Mouse (Mus musculus) liver, postnatal 0 days (tissue): ENCODE data around the gene Mef2d. TPM values are rescaled to one million over a fixed set of nuclear protein-coding genes. Genes with fewer than 3 reads are reported as not detected.

Source experiments
- ATAC-seq: fragments of 200-750 bp; cut with Nextera tagmentation; 2 replicates; pipeline ENCODE4 v1.8.0; 2017; ENCODE audit warnings: mild to moderate bottlenecking, moderate library complexity
- DNase-seq: peaks from one replicate; pipeline ENCODE4 v3.0.0-alpha.2; 2016
- H3K27ac ChIP-seq: fragments of 300-500 bp; sonication (generic); 2 replicates; pipeline ENCODE4 v1.5.1; 2014; ENCODE audit warnings: antibody characterized with exemption, moderate library complexity, mild to moderate bottlenecking, low read depth
- H3K27me3 ChIP-seq: fragments of 300-500 bp; sonication (generic); 2 replicates; pipeline ENCODE4 v1.6.1; 2014; ENCODE audit warnings: low read length, control low read depth, mixed read lengths; ENCODE audit not compliant: insufficient read depth
- H3K36me3 ChIP-seq: fragments of 300-500 bp; sonication (generic); replicated peaks from 2 replicates; pipeline ENCODE4 v1.6.1; 2014; ENCODE audit warnings: mild to moderate bottlenecking, control low read depth, low read length, moderate library complexity, mixed read lengths; ENCODE audit not compliant: insufficient read depth
- H3K4me1 ChIP-seq: fragments of 300-500 bp; sonication (generic); 2 replicates; pipeline ENCODE4 v1.6.1; 2014; ENCODE audit warnings: antibody characterized with exemption, mild to moderate bottlenecking, control low read depth; ENCODE audit not compliant: insufficient read depth
- H3K4me2 ChIP-seq: fragments of 300-500 bp; sonication (generic); 2 replicates; pipeline ENCODE4 v1.6.1; 2014; ENCODE audit warnings: low read depth, mild to moderate bottlenecking, low read length, moderate library complexity, mixed read lengths
- H3K4me3 ChIP-seq: fragments of 300-500 bp; sonication (generic); 2 replicates; pipeline ENCODE4 v1.5.1; 2014; ENCODE audit warnings: low read depth, low read length
- H3K9ac ChIP-seq: fragments of 300-500 bp; sonication (generic); replicated peaks from 2 replicates; pipeline ENCODE4 v1.6.1; 2014; ENCODE audit warnings: mild to moderate bottlenecking, moderate library complexity
- H3K9me3 ChIP-seq: fragments of 300-500 bp; sonication (generic); 2 replicates; pipeline ENCODE4 v1.6.1; 2016; ENCODE audit warnings: mild to moderate bottlenecking, control low read depth, low read length, mixed read lengths
- CTCF ChIP-seq: sonication (generic); IDR thresholded peaks from 2 replicates; pipeline ENCODE4 v1.5.1; 2016; ENCODE audit warnings: antibody characterized with exemption, low read depth
- EP300 ChIP-seq: IDR thresholded peaks from 2 replicates; pipeline ENCODE4 v1.6.1; 2016; ENCODE audit warnings: antibody characterized with exemption, low read depth, mild to moderate bottlenecking
- WGBS: fragments of 180-500 bp; shearing (Covaris S2); extraction: QIAGEN DNeasy Blood & Tissue Kit; methylation state at CpG from one replicate; pipeline ENCODE4 v1.1.7; 2014; ENCODE audit not compliant: insufficient replicate concordance; 5-methylcytosine and 5-hydroxymethylcytosine counted together
- polyA plus RNA-seq: library from polyadenylated mRNA; unstranded; fragments of >200 nt; fragmentation: Nextera tagmentation; extraction: Ambion mirVana; gene quantifications from 2 replicates; pipeline ENCODE4 v1.2.1, GENCODE M21; 2015

Mef2d gene
- polyA plus RNA-seq: 5.7 and 6.4 TPM in 2 replicates

DNA sequence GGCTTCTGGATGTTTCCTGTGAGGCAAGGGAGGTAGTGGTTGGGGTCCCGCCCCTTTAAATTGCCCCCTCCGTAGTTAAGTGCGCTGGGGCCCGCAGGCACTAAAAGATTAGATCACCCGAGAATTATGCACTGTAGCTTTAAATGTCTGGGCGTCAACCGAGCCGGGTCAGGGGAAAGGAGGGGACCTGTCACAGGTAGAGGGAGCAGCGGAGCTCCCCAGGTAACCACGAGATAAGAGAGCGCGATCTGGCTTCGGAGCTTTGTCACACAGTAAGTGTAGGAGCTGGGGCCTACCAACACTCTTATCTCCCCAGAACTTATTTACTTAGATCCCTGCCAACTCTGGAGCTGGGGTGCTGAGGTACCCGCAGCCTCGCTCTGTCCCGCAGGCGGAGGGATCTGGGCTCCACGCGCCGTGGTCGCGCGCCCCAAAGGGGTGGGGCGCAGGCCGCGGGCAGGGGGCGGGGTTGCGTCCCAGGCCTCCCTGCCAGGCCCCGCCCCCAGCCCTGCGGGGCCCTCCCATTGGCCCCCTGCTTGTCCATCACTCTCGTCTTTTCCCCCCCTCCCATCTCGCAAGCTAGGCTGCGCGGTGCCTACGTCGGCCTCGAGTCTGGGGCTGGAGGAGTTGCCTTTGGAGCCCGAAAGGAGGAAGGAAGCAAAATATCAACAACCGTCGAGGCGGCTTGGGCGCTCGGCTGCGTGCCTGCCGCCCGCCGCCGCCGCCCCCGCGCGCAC, at the start of gene Mef2d:
Mef2d (plus strand) TSS at position 586 of the 737 bp plus-strand sequence.
- Histone ChIP-seq H3K27ac (peak within 1 kb of the TSS; percentile 97), H3K9me3 (no peaks in the 10 kb centered on the region), H3K4me3 (peak within 1 kb of the TSS; percentile 80), H3K36me3 (peaks cover 5% of the 10 kb centered on the region), H3K4me1 (peaks cover 73% of the 10 kb centered on the region), H3K9ac (peak within 1 kb of the TSS; percentile 91), H3K4me2 (peak within 1 kb of the TSS; percentile 92), H3K27me3 (no peaks in the 10 kb centered on the region)
- ATAC-seq (peak; percentile 81), DNase-seq (peak; percentile 96)
- under 1% methylated on average over 44 of the region's 52 CpGs for WGBS
- TF ChIP-seq CTCF (peak; percentile 53), EP300 (peak; percentile 52; the same call in 1 of the 2 replicates)

DNA sequence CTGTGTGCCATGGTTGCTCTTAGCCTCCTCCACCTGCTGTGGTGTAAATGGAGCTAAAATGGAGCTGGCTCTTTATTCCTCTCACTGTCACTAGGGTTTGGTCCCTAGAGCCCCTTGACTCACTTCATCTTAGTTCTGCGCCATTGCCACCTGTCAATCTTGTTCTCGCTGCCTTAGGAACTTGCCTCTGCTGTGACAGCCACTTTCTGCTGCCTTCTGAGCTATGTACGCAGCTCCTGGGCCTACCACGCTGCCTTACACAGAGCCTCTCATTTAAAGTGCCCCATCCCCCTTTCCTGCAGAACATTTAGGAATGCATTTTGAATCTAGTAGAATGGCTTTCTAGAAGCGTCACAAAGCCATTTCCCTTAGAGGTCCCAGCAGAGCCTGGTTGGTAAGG, 48.0 kb upstream of the Mef2d start:
- no peak overlapping the region for H3K4me3 ChIP-seq
- H3K27me3 ChIP-seq: no peaks in the 10 kb centered on the region
- peaks cover 14% of the 10 kb centered on the region for H3K36me3 ChIP-seq
- no peak overlapping the region for H3K27ac ChIP-seq
- TF ChIP-seq CTCF: no peak
- no peak for TF ChIP-seq EP300
- DNase-seq (no peak), ATAC-seq (no peak)
- H3K9me3 ChIP-seq: no peaks in the 10 kb centered on the region
- H3K9ac ChIP-seq: no peak overlapping the region
- WGBS: 89% methylated on average over 5 of the region's 5 CpGs
- no peak overlapping the region for H3K4me2 ChIP-seq
- no peaks in the 10 kb centered on the region for H3K4me1 ChIP-seq

DNA sequence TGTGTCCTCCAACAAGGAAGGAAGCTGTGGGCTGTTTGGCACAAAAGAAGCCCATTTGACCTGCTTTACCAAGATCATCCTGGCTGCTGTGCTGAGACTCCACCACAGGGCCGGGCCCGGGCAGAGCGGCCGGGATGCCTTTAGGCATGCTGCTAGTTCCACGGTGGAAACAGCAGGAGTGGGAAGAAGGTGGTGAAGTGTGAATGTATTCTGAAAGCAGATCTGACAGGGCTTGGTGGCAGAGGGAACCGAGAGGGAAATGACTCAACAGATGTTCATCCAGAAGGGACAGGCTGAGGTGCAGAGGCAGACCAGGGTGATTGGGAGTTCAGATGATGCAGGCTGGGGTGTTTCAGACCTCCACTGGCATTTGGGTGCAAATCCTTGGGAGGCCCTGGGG, 44.5 kb upstream of the Mef2d start:
- H3K27ac ChIP-seq: no peak overlapping the region
- TF ChIP-seq CTCF: no peak
- no peak for TF ChIP-seq EP300
- no peak overlapping the region for H3K4me3 ChIP-seq
- H3K27me3 ChIP-seq: no peaks in the 10 kb centered on the region
- H3K4me1 ChIP-seq: no peaks in the 10 kb centered on the region
- no peak overlapping the region for H3K9ac ChIP-seq
- WGBS: 70% methylated on average over 6 of the region's 6 CpGs
- H3K36me3 ChIP-seq: peaks cover 15% of the 10 kb centered on the region
- no peaks in the 10 kb centered on the region for H3K9me3 ChIP-seq
- no peak for ATAC-seq
- H3K4me2 ChIP-seq: no peak overlapping the region
- no peak for DNase-seq

GRCm38 (mm10) chr3:88100251-88100650, 41.9 kb upstream of the Mef2d start:
- Histone ChIP-seq H3K4me3 (no peak overlapping the region), H3K9me3 (no peaks in the 10 kb centered on the region), H3K4me2 (no peak overlapping the region), H3K27me3 (no peaks in the 10 kb centered on the region), H3K27ac (no peak overlapping the region), H3K9ac (no peak overlapping the region), H3K36me3 (peaks cover 13% of the 10 kb centered on the region), H3K4me1 (no peaks in the 10 kb centered on the region)
- TF ChIP-seq CTCF (no peak), EP300 (no peak)
- whole genome bisulfite sequencing: 61% methylated on average over 3 of the region's 3 CpGs
- no peak for DNase-seq
- no peak for ATAC-seq

DNA sequence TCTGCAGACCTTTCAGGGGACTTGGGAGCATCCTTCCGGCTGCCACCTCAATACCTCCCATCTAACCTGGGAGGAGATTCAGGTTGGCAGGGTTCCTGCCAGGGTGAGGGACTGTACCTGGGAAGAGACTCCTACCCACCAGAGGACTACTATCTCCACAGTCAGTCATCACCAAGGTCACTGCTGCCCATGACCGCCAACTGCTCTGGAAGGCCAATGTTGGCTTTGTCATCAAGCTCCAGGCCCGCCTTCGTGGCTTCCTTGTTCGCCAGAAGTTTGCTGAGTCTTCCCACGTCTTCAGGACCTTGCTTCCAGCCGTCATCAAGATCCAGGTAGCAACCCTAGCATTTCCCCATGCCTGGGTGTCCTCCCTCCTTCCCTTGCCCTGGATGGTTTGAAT, 40.4 kb upstream of the Mef2d start:
- no peak overlapping the region for H3K9ac ChIP-seq
- H3K4me3 ChIP-seq: no peak overlapping the region
- H3K36me3 ChIP-seq: peaks cover 13% of the 10 kb centered on the region
- ATAC-seq (no peak), DNase-seq (no peak)
- H3K27me3 ChIP-seq: no peaks in the 10 kb centered on the region
- no peak overlapping the region for H3K4me2 ChIP-seq
- H3K27ac ChIP-seq: no peak overlapping the region
- no peak for TF ChIP-seq EP300
- no peak for TF ChIP-seq CTCF
- H3K9me3 ChIP-seq: no peaks in the 10 kb centered on the region
- H3K4me1 ChIP-seq: no peaks in the 10 kb centered on the region
- 68% methylated on average over 7 of the region's 7 CpGs for WGBS

DNA sequence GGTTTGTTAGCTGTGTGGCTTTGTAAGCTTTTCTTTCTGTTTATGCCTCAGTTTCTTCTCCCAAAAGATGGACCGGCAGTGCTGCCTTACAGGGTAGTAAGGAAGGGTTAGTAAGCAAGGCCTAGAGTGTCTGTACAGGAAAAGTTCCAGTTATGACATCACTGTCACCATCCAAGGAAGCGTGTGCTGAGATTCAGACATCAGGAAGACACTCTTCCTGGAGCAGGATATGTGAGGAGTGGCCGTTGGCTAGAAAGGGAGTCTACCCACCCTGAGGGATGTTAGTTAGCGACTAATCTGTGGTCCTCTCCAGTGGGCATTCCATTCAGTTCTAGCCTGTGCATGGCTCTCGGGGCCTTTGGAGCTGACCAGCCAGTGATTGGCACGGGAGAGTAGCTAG, 40.0 kb upstream of the Mef2d start:
- no peak overlapping the region for H3K4me2 ChIP-seq
- peaks cover 13% of the 10 kb centered on the region for H3K36me3 ChIP-seq
- no peak overlapping the region for H3K4me3 ChIP-seq
- H3K9me3 ChIP-seq: no peaks in the 10 kb centered on the region
- TF ChIP-seq CTCF: no peak
- no peak for TF ChIP-seq EP300
- DNase-seq (no peak), ATAC-seq (peak; percentile 41)
- H3K4me1 ChIP-seq: no peaks in the 10 kb centered on the region
- H3K27ac ChIP-seq: peak overlapping the region; percentile 72
- no peaks in the 10 kb centered on the region for H3K27me3 ChIP-seq
- H3K9ac ChIP-seq: no peak overlapping the region
- WGBS: 65% methylated on average over 6 of the region's 6 CpGs
